Mouse (Mus musculus): ENCODE measurements at regions not wholly inside any gene's neighbourhood (a gene's known extent, or its start where the extent isn't known, plus 50 kb on each side); places are given as distances from the start of the nearest gene placed in this dataset.
"Not testable (repeated sequence)": the region's sequence is repeated elsewhere in the genome, so short reads cannot be mapped to it uniquely, and the experiment has no call there.

GRCm38 (mm10) chr3:40391631-40392030 lies 139.5 kb upstream of the Intu start:
- Histone ChIP-seq H3K36me3 (no peaks in the 10 kb centered on the region), H3K9ac (no peak overlapping the region), H3K4me1 (no peaks in the 10 kb centered on the region), H3K9me3 (no peaks in the 10 kb centered on the region), H3K4me2 (no peak overlapping the region), H3K4me3 (no peak overlapping the region), H3K27me3 (no peaks in the 10 kb centered on the region), H3K27ac (no peak overlapping the region)
- WGBS: 37% methylated on average over 6 of the region's 6 CpGs
- ATAC-seq (ENCODE audit: borderline replicate concordance, extremely low read depth, low FRiP score, low TSS enrichment): no peak

GRCm38 (mm10) chr3:40398184-40398583 lies 132.9 kb upstream of the Intu start:
- Histone ChIP-seq H3K9me3 (no peaks in the 10 kb centered on the region), H3K4me3 (no peak overlapping the region), H3K27ac (no peak overlapping the region), H3K4me1 (no peaks in the 10 kb centered on the region), H3K4me2 (peak overlapping the region; percentile 2), H3K36me3 (no peaks in the 10 kb centered on the region), H3K9ac (no peak overlapping the region), H3K27me3 (no peaks in the 10 kb centered on the region)
- ATAC-seq (ENCODE audit: borderline replicate concordance, extremely low read depth, low FRiP score, low TSS enrichment): no peak
- WGBS: 31% methylated on average over 12 of the region's 12 CpGs

- no peak overlapping the region for H3K4me2 ChIP-seq
- no peaks in the 10 kb centered on the region for H3K4me1 ChIP-seq
- no peak overlapping the region for H3K9ac ChIP-seq
- no peaks in the 10 kb centered on the region for H3K27me3 ChIP-seq
- no peak overlapping the region for H3K4me3 ChIP-seq
- H3K27ac ChIP-seq: no peak overlapping the region
- 74% methylated on average over 4 of the region's 4 CpGs for WGBS
- H3K36me3 ChIP-seq: no peaks in the 10 kb centered on the region
- no peaks in the 10 kb centered on the region for H3K9me3 ChIP-seq
- ATAC-seq (ENCODE audit: borderline replicate concordance, extremely low read depth, low FRiP score, low TSS enrichment): no peak
Observed at GRCm38 (mm10) chr3:40403402-40403801, 127.7 kb upstream of the Intu start.

- ATAC-seq (ENCODE audit: borderline replicate concordance, extremely low read depth, low FRiP score, low TSS enrichment): no peak
- no peaks in the 10 kb centered on the region for H3K9me3 ChIP-seq
- no peak overlapping the region for H3K27ac ChIP-seq
- H3K4me2 ChIP-seq: no peak overlapping the region
- no peaks in the 10 kb centered on the region for H3K27me3 ChIP-seq
- no peaks in the 10 kb centered on the region for H3K36me3 ChIP-seq
- no peak overlapping the region for H3K4me3 ChIP-seq
- H3K4me1 ChIP-seq: peaks cover 8% of the 10 kb centered on the region
- H3K9ac ChIP-seq: no peak overlapping the region
- 50% methylated on average over 18 of the region's 18 CpGs for WGBS
Observed at GRCm38 (mm10) chr3:40405095-40405948, 125.8 kb upstream of the Intu start.

- Histone ChIP-seq H3K4me1 (peaks cover 11% of the 10 kb centered on the region), H3K27ac (no peak overlapping the region), H3K4me3 (no peak overlapping the region), H3K9ac (no peak overlapping the region), H3K9me3 (no peaks in the 10 kb centered on the region), H3K27me3 (no peaks in the 10 kb centered on the region), H3K36me3 (no peaks in the 10 kb centered on the region), H3K4me2 (no peak overlapping the region)
- ATAC-seq (ENCODE audit: borderline replicate concordance, extremely low read depth, low FRiP score, low TSS enrichment): no peak
- 73% methylated on average over 2 of the region's 2 CpGs for WGBS
Observed at GRCm38 (mm10) chr3:40405949-40406236, 125.2 kb upstream of the Intu start.

GRCm38 (mm10) chr3:40408921-40409488 lies 122.1 kb upstream of the Intu start:
- ATAC-seq (ENCODE audit: borderline replicate concordance, extremely low read depth, low FRiP score, low TSS enrichment): peak; percentile 79
- H3K9ac ChIP-seq: no peak overlapping the region
- no peaks in the 10 kb centered on the region for H3K9me3 ChIP-seq
- H3K36me3 ChIP-seq: no peaks in the 10 kb centered on the region
- H3K4me1 ChIP-seq: peaks cover 12% of the 10 kb centered on the region
- 0 out of 2 replicates have a peak overlapping the region, but pooled peaks have one; percentile 36 for H3K27ac ChIP-seq
- no peaks in the 10 kb centered on the region for H3K27me3 ChIP-seq
- WGBS: 32% methylated on average over 5 of the region's 5 CpGs
- H3K4me3 ChIP-seq: no peak overlapping the region
- no peak overlapping the region for H3K4me2 ChIP-seq

- H3K4me1 ChIP-seq: peaks cover 16% of the 10 kb centered on the region
- no peaks in the 10 kb centered on the region for H3K36me3 ChIP-seq
- H3K27ac ChIP-seq: no peak overlapping the region
- ATAC-seq (ENCODE audit: borderline replicate concordance, extremely low read depth, low FRiP score, low TSS enrichment): no peak
- no peaks in the 10 kb centered on the region for H3K27me3 ChIP-seq
- no peak overlapping the region for H3K4me3 ChIP-seq
- H3K4me2 ChIP-seq: no peak overlapping the region
- H3K9ac ChIP-seq: no peak overlapping the region
- H3K9me3 ChIP-seq: no peaks in the 10 kb centered on the region
- WGBS: 48% methylated on average over 4 of the region's 4 CpGs
Observed at GRCm38 (mm10) chr3:40410749-40411310, 120.3 kb upstream of the Intu start.

GRCm38 (mm10) chr3:40425183-40425844 lies 105.8 kb upstream of the Intu start:
- whole genome bisulfite sequencing: 51% methylated on average over 17 of the region's 18 CpGs
- not testable (repeated sequence) for H3K9ac ChIP-seq; H3K9me3 ChIP-seq; H3K36me3 ChIP-seq; ATAC-seq (ENCODE audit: borderline replicate concordance, extremely low read depth, low FRiP score, low TSS enrichment); H3K4me3 ChIP-seq; H3K27ac ChIP-seq; H3K4me2 ChIP-seq; H3K27me3 ChIP-seq; H3K4me1 ChIP-seq

GRCm38 (mm10) chr3:40426070-40426469 lies 105.0 kb upstream of the Intu start:
- ATAC-seq (ENCODE audit: borderline replicate concordance, extremely low read depth, low FRiP score, low TSS enrichment): no peak

GRCm38 (mm10) chr3:40428021-40428420 lies 103.1 kb upstream of the Intu start:
- ATAC-seq (ENCODE audit: borderline replicate concordance, extremely low read depth, low FRiP score, low TSS enrichment): no peak; the same call in 1 of the 2 replicates
- H3K9me3 ChIP-seq: no peaks in the 10 kb centered on the region
- no peak overlapping the region for H3K27ac ChIP-seq
- no peak overlapping the region for H3K9ac ChIP-seq
- 33% methylated on average over 5 of the region's 5 CpGs for WGBS
- H3K4me1 ChIP-seq: no peaks in the 10 kb centered on the region
- no peaks in the 10 kb centered on the region for H3K27me3 ChIP-seq
- H3K4me2 ChIP-seq: no peak overlapping the region
- H3K4me3 ChIP-seq: no peak overlapping the region
- no peaks in the 10 kb centered on the region for H3K36me3 ChIP-seq

More at GRCm38 (mm10) chr3:40426070-40426469, 105.0 kb upstream of the Intu start:
- Histone ChIP-seq H3K27ac (no peak overlapping the region), H3K27me3 (no peaks in the 10 kb centered on the region), H3K9me3 (no peaks in the 10 kb centered on the region), H3K4me3 (no peak overlapping the region), H3K4me2 (no peak overlapping the region), H3K9ac (no peak overlapping the region), H3K36me3 (no peaks in the 10 kb centered on the region), H3K4me1 (no peaks in the 10 kb centered on the region)
- WGBS: 63% methylated on average over 4 of the region's 4 CpGs

GRCm38 (mm10) chr3:40438251-40438650 lies 92.8 kb upstream of the Intu start:
- ATAC-seq (ENCODE audit: borderline replicate concordance, extremely low read depth, low FRiP score, low TSS enrichment): no peak
- H3K36me3 ChIP-seq: no peaks in the 10 kb centered on the region
- no peak overlapping the region for H3K4me2 ChIP-seq
- no peaks in the 10 kb centered on the region for H3K27me3 ChIP-seq
- no peak overlapping the region for H3K4me3 ChIP-seq
- 83% methylated on average over 4 of the region's 4 CpGs for WGBS
- H3K27ac ChIP-seq: no peak overlapping the region
- H3K9me3 ChIP-seq: no peaks in the 10 kb centered on the region
- no peaks in the 10 kb centered on the region for H3K4me1 ChIP-seq
- H3K9ac ChIP-seq: no peak overlapping the region

Data from lung, embryonic 15.5 days (tissue).